Mouse (Mus musculus) liver, embryonic 16.5 days (tissue): ENCODE data around the gene Ccl24. TPM values are rescaled to one million over a fixed set of nuclear protein-coding genes. Genes with fewer than 3 reads are reported as not detected.
"Not testable (repeated sequence)": the region's sequence is repeated elsewhere in the genome, so short reads cannot be mapped to it uniquely, and the experiment has no call there.

Experiments used
- ATAC-seq: fragments of 200-750 bp; cut with Nextera tagmentation; 2 replicates; pipeline ENCODE4 v1.8.0; 2017; ENCODE audit warnings: low read depth, mild to moderate bottlenecking, moderate number of reproducible peaks, moderate library complexity
- H3K27ac ChIP-seq: fragments of 300-500 bp; sonication (generic); 2 replicates; pipeline ENCODE4 v1.5.1; 2014; ENCODE audit warnings: mild to moderate bottlenecking, low read length
- H3K27me3 ChIP-seq: fragments of 300-500 bp; sonication (generic); 2 replicates; pipeline ENCODE4 v1.6.1; 2014; ENCODE audit warnings: low read depth, low read length, mixed read lengths; ENCODE audit not compliant: control insufficient read depth, insufficient read depth
- H3K36me3 ChIP-seq: fragments of 300-500 bp; sonication (generic); 2 replicates; pipeline ENCODE4 v1.6.1; 2014; ENCODE audit warnings: mild to moderate bottlenecking; ENCODE audit not compliant: control insufficient read depth, insufficient read depth
- H3K4me1 ChIP-seq: fragments of 300-500 bp; sonication (generic); 2 replicates; pipeline ENCODE4 v1.6.1; 2014; ENCODE audit warnings: low read depth, low read length, mixed read lengths; ENCODE audit not compliant: control insufficient read depth
- H3K4me2 ChIP-seq: fragments of 300-500 bp; sonication (generic); 2 replicates; pipeline ENCODE4 v1.6.1; 2014; ENCODE audit warnings: low read depth, low read length, mixed read lengths
- H3K4me3 ChIP-seq: fragments of 300-500 bp; sonication (generic); 2 replicates; pipeline ENCODE4 v1.5.1; 2014; ENCODE audit warnings: low read depth, mild to moderate bottlenecking, low read length
- H3K9ac ChIP-seq: fragments of 300-500 bp; sonication (generic); 2 replicates; pipeline ENCODE4 v1.6.1; 2014; ENCODE audit warnings: low read depth, low read length
- H3K9me3 ChIP-seq: fragments of 300-500 bp; sonication (generic); replicated peaks from 2 replicates; pipeline ENCODE4 v1.6.1; 2016; ENCODE audit warnings: low read length; ENCODE audit not compliant: control insufficient read depth
- WGBS: fragments of 180-500 bp; shearing (Covaris S2); extraction: QIAGEN DNeasy Blood & Tissue Kit; methylation state at CpG from one replicate; pipeline ENCODE4 v1.1.7; 2014; ENCODE audit not compliant: insufficient replicate concordance; 5-methylcytosine and 5-hydroxymethylcytosine counted together
- polyA plus RNA-seq: library from polyadenylated mRNA; unstranded; fragments of >200 nt; fragmentation: Nextera tagmentation; extraction: Ambion mirVana; gene quantifications from 2 replicates; pipeline ENCODE4 v1.2.1, GENCODE M21; 2015

Gene Ccl24
- polyA plus RNA-seq, result 17.1 and 19.9 TPM in 2 replicates

GRCm38 (mm10) chr5:135573006-135573405, at the start of gene Ccl24:
TSS of gene Ccl24 (minus strand) at chr5:135573049.
- Histone ChIP-seq H3K36me3 (no peaks in the 10 kb centered on the region), H3K9me3 (no peaks in the 10 kb centered on the region), H3K4me1 (no peaks in the 10 kb centered on the region), H3K27ac (no peak within 1 kb of the TSS), H3K4me2 (no peak within 1 kb of the TSS), H3K9ac (no peak within 1 kb of the TSS), H3K27me3 (no peaks in the 10 kb centered on the region), H3K4me3 (no peak within 1 kb of the TSS)
- 21% methylated on average over 6 of the region's 6 CpGs for WGBS
- no peak for ATAC-seq

- Histone ChIP-seq H3K9ac (no peak overlapping the region), H3K9me3 (no peaks in the 10 kb centered on the region), H3K4me3 (no peak overlapping the region), H3K27me3 (no peaks in the 10 kb centered on the region), H3K4me2 (no peak overlapping the region), H3K4me1 (no peaks in the 10 kb centered on the region), H3K27ac (no peak overlapping the region), H3K36me3 (no peaks in the 10 kb centered on the region)
- WGBS, result 55% methylated on average over 10 of the region's 10 CpGs
- ATAC-seq, result no peak
Measured at GRCm38 (mm10) chr5:135621725-135622124, 48.9 kb upstream of the Ccl24 start.

GRCm38 (mm10) chr5:135620526-135620925, 47.7 kb upstream of the Ccl24 start:
- Histone ChIP-seq H3K9me3 (no peaks in the 10 kb centered on the region), H3K27ac (no peak overlapping the region), H3K4me3 (no peak overlapping the region), H3K9ac (no peak overlapping the region), H3K36me3 (no peaks in the 10 kb centered on the region), H3K4me2 (no peak overlapping the region), H3K27me3 (no peaks in the 10 kb centered on the region), H3K4me1 (no peaks in the 10 kb centered on the region)
- 77% methylated on average over 9 of the region's 9 CpGs for WGBS
- no peak for ATAC-seq

GRCm38 (mm10) chr5:135619741-135620140, 46.9 kb upstream of the Ccl24 start:
- 78% methylated on average over 10 of the region's 10 CpGs for WGBS
- H3K4me1 ChIP-seq, H3K27me3 ChIP-seq, H3K27ac ChIP-seq, H3K4me2 ChIP-seq, H3K9me3 ChIP-seq, ATAC-seq, H3K36me3 ChIP-seq, H3K9ac ChIP-seq, H3K4me3 ChIP-seq: not testable (repeated sequence)

GRCm38 (mm10) chr5:135609794-135610193, 36.9 kb upstream of the Ccl24 start:
- no peaks in the 10 kb centered on the region; the same call in 1 of the 2 replicates for H3K9me3 ChIP-seq
- H3K27me3 ChIP-seq, result no peaks in the 10 kb centered on the region
- no peak overlapping the region for H3K9ac ChIP-seq
- no peak overlapping the region for H3K27ac ChIP-seq
- H3K4me3 ChIP-seq, result no peak overlapping the region
- H3K36me3 ChIP-seq, result no peaks in the 10 kb centered on the region
- no peak for ATAC-seq
- WGBS, result 24% methylated on average over 4 of the region's 4 CpGs
- no peaks in the 10 kb centered on the region for H3K4me1 ChIP-seq
- no peak overlapping the region for H3K4me2 ChIP-seq

GRCm38 (mm10) chr5:135607581-135607980, 34.7 kb upstream of the Ccl24 start:
- no peak overlapping the region for H3K4me3 ChIP-seq
- no peak overlapping the region for H3K4me2 ChIP-seq
- no peak for ATAC-seq
- 24% methylated on average over 1 of the region's 1 CpGs for WGBS
- H3K4me1 ChIP-seq, result no peaks in the 10 kb centered on the region
- no peak overlapping the region for H3K9ac ChIP-seq
- no peaks in the 10 kb centered on the region for H3K27me3 ChIP-seq
- no peaks in the 10 kb centered on the region for H3K36me3 ChIP-seq
- no peak overlapping the region for H3K27ac ChIP-seq
- no peaks in the 10 kb centered on the region; the same call in 1 of the 2 replicates for H3K9me3 ChIP-seq

GRCm38 (mm10) chr5:135606717-135607116, 33.9 kb upstream of the Ccl24 start:
- H3K9ac ChIP-seq, ATAC-seq, H3K27ac ChIP-seq, H3K9me3 ChIP-seq, H3K4me1 ChIP-seq, H3K36me3 ChIP-seq, H3K4me3 ChIP-seq, H3K4me2 ChIP-seq, H3K27me3 ChIP-seq: not testable (repeated sequence)
- WGBS, result no CpG with 5 or more reads among the region's 1 CpGs

GRCm38 (mm10) chr5:135604643-135605042, 31.8 kb upstream of the Ccl24 start:
- H3K4me3 ChIP-seq, H3K4me2 ChIP-seq, H3K36me3 ChIP-seq, ATAC-seq, H3K27ac ChIP-seq, H3K9ac ChIP-seq, H3K27me3 ChIP-seq, H3K4me1 ChIP-seq, H3K9me3 ChIP-seq: not testable (repeated sequence)
- no CpG with 5 or more reads among the region's 1 CpGs for WGBS

- no peak for ATAC-seq
- WGBS, result 55% methylated on average over 12 of the region's 12 CpGs
- Histone ChIP-seq H3K4me1 (no peaks in the 10 kb centered on the region), H3K27ac (no peak overlapping the region), H3K36me3 (no peaks in the 10 kb centered on the region), H3K4me3 (no peak overlapping the region), H3K4me2 (no peak overlapping the region), H3K9ac (no peak overlapping the region), H3K27me3 (no peaks in the 10 kb centered on the region), H3K9me3 (no peaks in the 10 kb centered on the region)
Measured at GRCm38 (mm10) chr5:135589996-135590784, 17.3 kb upstream of the Ccl24 start.
